Mouse (Mus musculus) urinary bladder, adult 2 months (tissue): Measurements from ENCODE around the gene AC134908.4. TPM values are rescaled to one million over a fixed set of nuclear protein-coding genes. Genes with fewer than 3 reads are reported as not detected.
"Not testable (repeated sequence)": the region's sequence is repeated elsewhere in the genome, so short reads cannot be mapped to it uniquely, and the experiment has no call there.

ENCODE experiments used
- DNase-seq: peaks from one replicate; pipeline ENCODE4 v3.0.0; 2022; ENCODE audit warnings: low spot score
- polyA plus RNA-seq: library from polyadenylated mRNA; depleted of rRNA; stranded (reverse); fragments of >200 nt; gene quantifications from 2 replicates; pipeline ENCODE4 v1.2.3, GENCODE M21; 2012

AC134908.4 gene
- polyA plus RNA-seq, 1 experiment: not detected

- no peak for DNase-seq
These were observed 20.0 kb downstream of the AC134908.4 start for GRCm38 (mm10) chr17:25775318-25776062.

- DNase-seq: peak; percentile 96
These were observed 21.8 kb downstream of the AC134908.4 start, which contains the start of gene Narfl for GRCm38 (mm10) chr17:25773549-25774120. TSS of gene Narfl (plus strand) at chr17:25773776.

GRCm38 (mm10) chr17:25769331-25769730 lies 26.1 kb downstream of the AC134908.4 start:
- no peak for DNase-seq

- DNase-seq: no peak
These were observed 29.6 kb downstream of the AC134908.4 start for GRCm38 (mm10) chr17:25765886-25766285.

- DNase-seq: no peak
These were observed 32.9 kb downstream of the AC134908.4 start for GRCm38 (mm10) chr17:25762591-25762990.

- DNase-seq: no peak
These were observed 33.9 kb downstream of the AC134908.4 start for GRCm38 (mm10) chr17:25761561-25761970.

- no peak for DNase-seq
These were observed 35.3 kb downstream of the AC134908.4 start for GRCm38 (mm10) chr17:25760148-25760547.

- DNase-seq: no peak
These were observed 37.8 kb downstream of the AC134908.4 start for GRCm38 (mm10) chr17:25757691-25758090.

GRCm38 (mm10) chr17:25756378-25757242 lies 38.8 kb downstream of the AC134908.4 start:
- DNase-seq: no peak

- no peak for DNase-seq
These were observed 39.7 kb downstream of the AC134908.4 start for GRCm38 (mm10) chr17:25755627-25756377.

GRCm38 (mm10) chr17:25755086-25755485 lies 40.4 kb downstream of the AC134908.4 start:
- DNase-seq: no peak

- no peak for DNase-seq
These were observed 41.2 kb downstream of the AC134908.4 start, which contains the start of gene Msln for GRCm38 (mm10) chr17:25754241-25754640. TSS of gene Msln (minus strand) at chr17:25754378.

- no peak for DNase-seq
These were observed 44.0 kb downstream of the AC134908.4 start for GRCm38 (mm10) chr17:25751446-25751845.

- no peak for DNase-seq
These were observed 46.1 kb downstream of the AC134908.4 start for GRCm38 (mm10) chr17:25749314-25749713.

- DNase-seq: no peak
These were observed 47.2 kb downstream of the AC134908.4 start for GRCm38 (mm10) chr17:25748238-25748637.

GRCm38 (mm10) chr17:25744311-25744710 lies 51.1 kb downstream of the AC134908.4 start:
- no peak for DNase-seq

- no peak for DNase-seq
These were observed 51.6 kb downstream of the AC134908.4 start for GRCm38 (mm10) chr17:25743831-25744230.

GRCm38 (mm10) chr17:25741471-25741870 lies 54.0 kb downstream of the AC134908.4 start:
- DNase-seq: not testable (repeated sequence)
